Mouse (Mus musculus): ENCODE results near the gene Rpa2. TPM values are rescaled to one million over a fixed set of nuclear protein-coding genes. Genes with fewer than 3 reads are reported as not detected.
"Not testable (repeated sequence)": the region's sequence is repeated elsewhere in the genome, so short reads cannot be mapped to it uniquely, and the experiment has no call there.

Gene Rpa2
- total RNA-seq, 1 experiment from 2014 or later: 40.2 TPM

- no peak for ATAC-seq (replicated peaks; ENCODE audit: insufficient number of reproducible peaks, low FRiP score, low TSS enrichment, poor library complexity, severe bottlenecking)
Measured at GRCm38 (mm10) chr4:132757633-132758351, 10.3 kb upstream of the Rpa2 start.

DNA sequence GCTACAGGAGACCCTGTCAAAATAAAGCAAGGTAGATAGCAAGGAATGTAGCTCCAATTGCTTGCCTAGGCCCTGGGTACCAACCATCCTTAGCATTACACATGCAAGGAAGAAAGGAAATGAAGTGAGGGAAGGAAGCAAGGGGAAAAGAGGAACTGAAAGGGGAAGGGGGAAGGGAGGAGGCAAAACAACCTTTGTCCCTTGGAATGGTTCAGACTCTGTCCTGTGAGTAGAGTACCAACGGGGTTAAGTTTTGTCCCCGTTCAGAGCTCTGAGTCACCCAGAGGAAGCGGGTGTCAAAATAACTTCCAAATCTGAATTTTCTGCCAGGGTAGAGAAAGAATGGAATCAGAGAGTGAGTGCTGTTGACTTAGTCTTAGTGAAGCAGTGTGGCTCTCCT lies 7.8 kb upstream of the Rpa2 start:
- ATAC-seq (replicated peaks; ENCODE audit: insufficient number of reproducible peaks, low FRiP score, low TSS enrichment, poor library complexity, severe bottlenecking): peak; percentile 80

DNA sequence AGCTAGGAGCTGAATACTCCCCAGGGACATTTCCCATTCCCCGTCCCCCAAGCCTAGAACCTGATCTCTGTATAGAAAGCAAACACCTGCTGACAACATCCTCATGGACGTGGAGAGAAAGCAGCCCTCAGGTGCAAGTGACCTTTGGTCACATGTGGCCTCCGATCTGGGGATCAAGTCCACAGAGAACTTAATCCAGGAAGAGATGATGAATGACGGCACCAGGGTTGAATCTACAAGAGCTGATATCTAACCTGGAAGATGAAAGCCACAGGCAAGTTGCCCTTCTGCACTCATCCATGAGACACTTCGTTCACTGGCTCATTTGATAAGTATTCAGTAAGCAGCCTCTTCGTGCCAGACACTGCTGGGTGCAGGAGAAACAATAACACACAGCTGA lies 5.5 kb upstream of the Rpa2 start:
- ATAC-seq (replicated peaks; ENCODE audit: insufficient number of reproducible peaks, low FRiP score, low TSS enrichment, poor library complexity, severe bottlenecking): no peak

- ATAC-seq (replicated peaks; ENCODE audit: insufficient number of reproducible peaks, low FRiP score, low TSS enrichment, poor library complexity, severe bottlenecking): not testable (repeated sequence)
Measured at GRCm38 (mm10) chr4:132763125-132763524, 5.0 kb upstream of the Rpa2 start.

DNA sequence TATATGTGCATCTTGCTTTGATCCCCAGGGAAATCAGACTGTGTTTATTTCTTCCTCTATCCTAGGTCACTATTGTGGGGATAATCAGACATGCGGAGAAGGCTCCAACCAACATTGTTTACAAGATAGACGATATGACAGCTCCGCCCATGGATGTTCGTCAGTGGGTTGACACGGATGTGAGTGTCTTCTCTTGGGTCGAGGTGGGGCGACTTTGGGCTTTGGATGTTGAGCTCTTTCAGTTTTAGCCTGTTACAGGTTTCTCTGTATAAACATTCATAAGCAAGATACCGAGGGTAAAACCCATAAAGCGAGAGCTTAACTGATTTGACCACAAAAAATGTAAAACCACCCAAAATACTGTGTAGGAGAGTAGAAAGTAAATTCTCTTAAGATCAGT lies 3.6 kb downstream of the Rpa2 start:
- ATAC-seq (replicated peaks; ENCODE audit: insufficient number of reproducible peaks, low FRiP score, low TSS enrichment, poor library complexity, severe bottlenecking): no peak

- ATAC-seq (replicated peaks; ENCODE audit: insufficient number of reproducible peaks, low FRiP score, low TSS enrichment, poor library complexity, severe bottlenecking): no peak
Measured at GRCm38 (mm10) chr4:132774905-132775304, 6.8 kb downstream of the Rpa2 start.

GRCm38 (mm10) chr4:132776764-132777163 lies 8.6 kb downstream of the Rpa2 start:
- ATAC-seq (replicated peaks; ENCODE audit: insufficient number of reproducible peaks, low FRiP score, low TSS enrichment, poor library complexity, severe bottlenecking): peak; percentile 49

DNA sequence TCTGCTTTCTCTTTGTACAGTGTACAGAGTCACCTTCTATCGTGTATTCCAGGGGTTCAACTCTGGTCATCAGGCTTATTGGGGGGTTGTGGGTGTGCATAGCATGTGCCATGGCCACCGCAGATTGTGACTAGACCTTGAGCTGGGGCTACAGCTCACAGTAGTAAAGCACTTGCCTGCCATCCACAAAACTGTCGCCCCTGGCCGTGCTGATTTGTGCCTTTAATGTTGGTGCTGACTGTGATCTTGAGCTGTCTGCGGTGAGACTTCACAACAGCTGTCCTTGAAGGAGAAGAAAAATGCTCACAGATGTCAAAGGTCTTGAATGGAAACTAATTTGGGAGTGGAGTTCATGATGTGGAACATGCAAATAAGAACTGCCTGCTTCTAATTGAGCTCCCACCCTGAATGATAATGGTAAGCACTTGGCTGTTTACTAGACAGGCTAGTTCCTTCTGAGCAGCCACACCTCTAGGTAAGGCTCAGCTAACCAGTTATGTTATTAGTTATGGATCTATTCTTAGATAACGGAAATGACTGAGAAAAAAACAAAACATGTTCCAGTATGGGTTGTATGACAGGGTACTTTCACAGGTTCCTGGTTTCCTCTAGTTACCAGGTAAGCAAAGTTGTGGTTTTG lies 10.6 kb downstream of the Rpa2 start:
- no peak for ATAC-seq (replicated peaks; ENCODE audit: insufficient number of reproducible peaks, low FRiP score, low TSS enrichment, poor library complexity, severe bottlenecking)

- peak; percentile 78 for ATAC-seq (replicated peaks; ENCODE audit: insufficient number of reproducible peaks, low FRiP score, low TSS enrichment, poor library complexity, severe bottlenecking)
Measured at GRCm38 (mm10) chr4:132780288-132780687, 12.2 kb downstream of the Rpa2 start.

GRCm38 (mm10) chr4:132783732-132784131 lies 15.6 kb downstream of the Rpa2 start:
- peak; percentile 21; the same call in 1 of the 2 replicates for ATAC-seq (replicated peaks; ENCODE audit: insufficient number of reproducible peaks, low FRiP score, low TSS enrichment, poor library complexity, severe bottlenecking)

DNA sequence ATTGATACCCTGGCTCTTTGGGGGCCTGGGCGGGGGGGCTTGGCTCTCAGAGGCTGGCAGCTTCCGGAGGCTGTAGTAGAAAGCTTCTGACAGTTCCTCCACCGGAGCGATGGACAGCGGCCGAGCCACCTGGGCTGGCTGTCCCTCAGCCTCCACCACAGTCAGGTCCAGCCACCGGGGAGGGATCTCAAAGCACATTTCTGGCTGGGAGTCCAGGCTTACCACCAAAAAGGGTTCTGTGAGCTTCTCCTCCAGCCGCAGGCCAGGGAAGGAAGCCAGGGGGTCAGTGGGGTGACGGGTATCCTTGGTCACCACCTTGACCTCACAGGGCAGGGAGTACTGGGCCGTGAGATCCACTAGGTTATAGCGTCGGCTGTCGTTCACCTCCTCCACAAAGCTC lies 17.1 kb downstream of the Rpa2 start:
- no peak for ATAC-seq (replicated peaks; ENCODE audit: insufficient number of reproducible peaks, low FRiP score, low TSS enrichment, poor library complexity, severe bottlenecking)

GRCm38 (mm10) chr4:132789731-132790130 lies 21.6 kb downstream of the Rpa2 start:
- no peak for ATAC-seq (replicated peaks; ENCODE audit: insufficient number of reproducible peaks, low FRiP score, low TSS enrichment, poor library complexity, severe bottlenecking)

DNA sequence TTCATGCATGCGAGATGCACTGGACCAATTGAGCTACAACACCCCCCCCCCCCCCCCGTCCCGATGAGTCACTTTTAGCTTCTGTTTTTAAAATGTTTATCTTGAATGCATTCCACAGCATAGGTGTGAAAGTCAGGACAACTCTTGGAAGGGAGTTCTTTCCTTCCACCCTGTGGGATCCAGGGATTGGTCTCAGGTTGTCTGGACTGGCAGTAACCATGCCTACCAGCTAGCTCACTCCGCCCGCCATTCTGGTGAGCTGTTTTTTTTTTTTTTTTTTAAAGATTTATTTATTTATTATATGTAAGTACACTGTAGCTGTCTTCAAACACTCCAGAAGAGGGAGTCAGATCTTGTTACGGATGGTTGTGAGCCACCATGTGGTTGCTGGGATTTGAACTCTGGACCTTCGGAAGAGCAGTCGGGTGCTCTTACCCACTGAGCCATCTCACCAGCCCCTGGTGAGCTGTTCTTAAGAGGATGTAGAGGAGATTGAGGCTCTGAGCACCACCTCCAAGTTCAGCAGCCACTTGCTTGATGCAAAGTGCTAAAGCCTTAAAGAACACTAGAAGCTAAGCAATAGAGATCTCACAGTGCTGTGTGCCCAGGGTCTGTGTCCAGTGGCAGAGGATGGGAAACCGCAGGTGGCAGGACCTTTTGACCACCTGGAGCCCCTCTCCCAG lies 25.3 kb downstream of the Rpa2 start:
- ATAC-seq (replicated peaks; ENCODE audit: insufficient number of reproducible peaks, low FRiP score, low TSS enrichment, poor library complexity, severe bottlenecking): not testable (repeated sequence)

DNA sequence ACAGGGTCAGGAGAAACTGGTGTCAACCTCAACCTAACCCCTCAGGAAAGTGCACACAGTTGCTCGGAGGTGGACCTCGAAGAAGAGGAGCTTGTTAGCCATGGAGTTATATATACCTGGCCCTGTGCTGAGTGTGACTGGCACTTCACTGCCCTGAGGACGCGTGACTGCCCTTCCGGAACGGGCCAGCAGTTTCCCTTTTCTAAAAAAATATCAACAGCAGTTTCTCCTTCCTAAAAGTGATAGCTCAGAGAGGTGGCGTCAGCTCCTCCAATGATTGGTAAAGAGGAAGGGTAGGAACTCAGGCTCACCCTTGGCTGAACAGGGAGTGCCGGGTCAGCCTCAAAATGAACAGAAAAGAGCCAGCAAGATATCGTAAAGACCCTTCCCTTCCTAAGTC lies 25.9 kb downstream of the Rpa2 start:
- peak; percentile 51 for ATAC-seq (replicated peaks; ENCODE audit: insufficient number of reproducible peaks, low FRiP score, low TSS enrichment, poor library complexity, severe bottlenecking)

DNA sequence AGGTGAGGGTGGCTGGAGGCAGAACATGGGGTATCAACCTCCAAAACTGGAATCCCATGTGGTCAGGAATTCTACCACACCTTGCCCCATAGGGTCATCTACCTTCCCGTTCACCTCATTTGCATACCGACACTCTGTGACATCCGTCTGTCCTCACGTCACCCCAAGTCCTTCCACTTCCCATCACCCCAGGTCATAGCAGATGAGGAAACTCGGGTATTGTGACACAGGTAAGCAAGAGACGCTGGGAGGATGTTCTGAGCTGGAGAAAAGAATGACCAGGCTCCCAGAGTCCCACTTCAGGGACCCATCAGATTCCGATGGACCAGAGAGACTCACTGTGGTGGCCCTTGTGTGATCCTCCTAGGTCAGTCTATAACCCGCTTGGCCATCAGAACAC lies 26.6 kb downstream of the Rpa2 start:
- peak; percentile 80 for ATAC-seq (replicated peaks; ENCODE audit: insufficient number of reproducible peaks, low FRiP score, low TSS enrichment, poor library complexity, severe bottlenecking)

DNA sequence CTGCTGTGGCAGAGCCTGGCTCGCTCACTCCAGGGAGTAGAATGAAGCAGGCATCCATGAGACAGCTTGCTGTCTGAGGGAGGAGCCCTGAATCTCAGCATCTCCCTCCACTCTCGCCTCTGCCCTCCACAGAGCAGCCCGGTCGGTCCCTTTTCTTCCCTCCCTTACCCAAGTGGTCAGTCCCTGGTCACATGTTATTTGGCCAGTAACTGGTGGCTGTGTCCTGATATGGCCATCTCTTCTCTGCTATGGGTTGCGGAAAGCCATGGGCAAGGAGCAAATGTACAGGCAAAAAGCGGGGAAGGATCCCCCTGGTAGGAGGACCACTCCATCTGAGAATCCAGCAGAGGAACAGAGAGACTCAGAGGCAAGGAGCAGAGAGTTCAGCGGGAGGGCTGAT lies 27.0 kb downstream of the Rpa2 start:
- ATAC-seq (replicated peaks; ENCODE audit: insufficient number of reproducible peaks, low FRiP score, low TSS enrichment, poor library complexity, severe bottlenecking): peak; percentile 32

DNA sequence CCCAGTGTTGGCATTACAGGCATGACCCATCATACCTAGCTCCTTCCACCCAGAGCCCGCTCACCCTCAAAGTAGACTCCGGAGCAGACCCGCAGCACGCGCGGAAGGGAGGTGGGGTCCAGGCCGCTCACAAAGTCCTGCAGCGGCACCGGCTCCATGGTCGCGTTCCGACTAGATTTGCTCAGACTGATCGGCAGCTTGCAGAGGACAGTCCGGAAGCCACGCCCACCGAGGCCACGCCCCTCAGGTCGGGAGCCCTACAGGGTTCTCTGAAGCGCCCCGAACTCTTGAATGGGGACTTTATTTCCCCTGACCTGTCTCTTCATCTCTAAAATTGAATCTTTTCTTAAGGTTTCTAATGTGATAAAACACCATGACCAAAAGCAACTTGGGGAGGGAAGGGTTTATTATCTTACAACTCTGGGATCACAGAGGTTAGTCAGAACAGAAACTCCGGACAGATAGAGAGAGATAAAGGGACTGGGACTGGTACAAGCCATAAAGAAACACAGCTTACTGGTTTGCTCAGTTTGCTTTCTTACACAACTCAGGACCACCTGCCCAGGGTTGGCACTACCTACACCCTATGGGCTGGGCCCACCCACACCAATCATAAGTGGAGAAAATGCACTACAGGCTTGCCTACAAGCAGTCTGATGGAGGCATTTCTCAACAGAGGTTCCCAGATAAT lies 28.2 kb downstream of the Rpa2 start, which contains the start of gene Themis2:
Gene Themis2 (minus strand): TSS at position 192 of the 691 bp plus-strand sequence.
- peak; percentile 52 for ATAC-seq (replicated peaks; ENCODE audit: insufficient number of reproducible peaks, low FRiP score, low TSS enrichment, poor library complexity, severe bottlenecking)

GRCm38 (mm10) chr4:132797461-132797860 lies 29.3 kb downstream of the Rpa2 start:
- ATAC-seq (replicated peaks; ENCODE audit: insufficient number of reproducible peaks, low FRiP score, low TSS enrichment, poor library complexity, severe bottlenecking): no peak

DNA sequence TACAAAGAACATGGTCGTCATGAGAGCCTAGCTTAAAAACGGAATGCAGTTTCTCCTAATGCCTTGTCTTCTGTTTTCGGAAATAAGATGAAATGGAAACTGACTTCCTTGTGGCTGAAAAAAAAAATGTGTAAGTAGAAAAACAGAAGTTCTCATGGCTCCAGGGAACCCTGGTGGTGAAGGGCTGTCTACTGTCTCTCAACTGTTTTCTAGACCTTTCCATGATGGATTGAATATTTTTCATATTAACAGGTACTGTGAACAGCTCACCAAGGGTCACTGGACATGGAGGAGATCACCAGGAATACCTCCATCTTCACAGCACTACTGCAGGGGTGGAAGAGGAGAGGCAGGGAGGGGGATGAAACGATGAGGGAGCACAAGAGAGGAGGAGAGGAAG lies 29.9 kb downstream of the Rpa2 start:
- ATAC-seq (replicated peaks; ENCODE audit: insufficient number of reproducible peaks, low FRiP score, low TSS enrichment, poor library complexity, severe bottlenecking): no peak

Data from monocyte, adult 5-6 weeks (primary cell).